In the genomic region with DNA sequence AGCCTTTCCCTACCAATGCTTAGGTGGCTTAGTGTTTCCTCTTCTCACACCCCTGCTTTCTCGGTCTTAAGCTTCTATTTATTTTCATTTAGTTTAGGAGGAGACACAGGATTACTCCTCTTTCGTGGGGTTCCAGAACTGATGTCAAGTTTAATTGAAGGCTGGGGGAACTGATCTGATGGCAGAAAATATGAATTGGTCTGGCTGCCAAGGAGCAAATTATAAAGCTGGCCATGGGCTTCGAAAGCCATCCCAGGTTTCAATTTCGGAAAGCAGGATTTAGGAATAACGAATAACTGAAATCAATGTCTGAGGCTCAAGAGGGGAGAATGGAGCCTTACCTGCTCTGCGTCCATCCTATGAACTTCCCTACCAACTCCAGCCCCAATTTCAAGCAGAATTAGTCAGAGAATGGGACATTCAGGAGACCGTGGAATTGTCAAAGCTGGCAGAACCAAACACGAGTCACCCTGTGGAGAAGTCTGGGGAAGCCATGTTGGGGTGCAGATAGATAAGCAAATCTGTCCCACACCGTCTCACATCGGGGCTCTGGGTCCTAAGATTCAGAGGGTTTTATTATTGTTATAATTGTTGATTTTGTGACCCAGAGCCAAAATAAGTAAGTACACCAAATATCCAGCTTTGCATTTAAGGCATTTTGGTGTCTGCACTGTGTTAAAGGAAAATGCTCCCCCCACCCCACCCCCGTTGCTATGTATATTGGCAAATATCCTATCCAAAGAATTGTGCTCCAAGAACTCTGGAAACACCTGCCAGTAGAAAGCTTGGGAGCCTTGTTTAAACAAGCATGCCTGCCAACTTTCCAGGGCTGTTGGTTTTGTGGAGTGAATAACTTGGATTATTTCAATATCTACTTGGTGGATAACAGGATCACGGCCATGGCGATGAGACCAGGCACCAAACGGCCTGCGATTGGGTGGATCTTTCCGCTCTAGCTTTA, we compare ENCODE assay signal across 11 mouse cellular contexts. TPM values are rescaled to one million over a fixed set of nuclear protein-coding genes. Genes with fewer than 3 reads are reported as not detected.
DNase-seq lines count a peak whose midpoint lies in the region; ATAC-seq and TF ChIP-seq lines count a peak whose summit lies in the region.
"Had no signal": no experiment of that assay in that cellular context is flagged by ENCODE, and none has a peak within 500 bp of the region (broad histone marks: within the 10 kb centered on the region; RNA-seq: fewer than 3 reads in every experiment).

No protein-coding gene starts in this region.

- no peak; the same call in 1 of the 2 replicates for TF ChIP-seq EP300 in liver, postnatal 0 days (IDR thresholded peaks at IDR 0.05; ENCODE audit: low read depth)

- peak; percentile 44; the same call in 1 of the 2 replicates for ATAC-seq in liver, postnatal 0 days
- no peak for ATAC-seq in liver, embryonic 11.5 days (replicated peaks; ENCODE audit: low FRiP score)
- peak; percentile 65; the same call in 1 of the 2 replicates for ATAC-seq in limb, embryonic 14.5 days (ENCODE audit: low FRiP score, low read depth)
- ATAC-seq in stomach, embryonic 16.5 days (ENCODE audit: insufficient read depth, low FRiP score) = peak; percentile 76; the same call in 1 of the 2 replicates
- ATAC-seq in megakaryocyte-erythroid progenitor cell, adult 5-6 weeks (replicated peaks; ENCODE audit: low FRiP score, low TSS enrichment, poor library complexity, severe bottlenecking) = no peak
- ATAC-seq: Patski had no signal

- H3K36me3 ChIP-seq in liver, postnatal 0 days (replicated peaks; ENCODE audit: insufficient read depth, low read length) = no peaks in the 10 kb centered on the region
- no peaks in the 10 kb centered on the region for H3K36me3 ChIP-seq in liver, embryonic 11.5 days (ENCODE audit: control insufficient read depth, insufficient read depth, low read length)
- H3K36me3 ChIP-seq in limb, embryonic 14.5 days (ENCODE audit: control insufficient read depth, insufficient read depth, low read length) = no peaks in the 10 kb centered on the region
- no peaks in the 10 kb centered on the region for H3K36me3 ChIP-seq in stomach, embryonic 16.5 days (ENCODE audit: control insufficient read depth, insufficient read depth, low read length)

- H3K9ac ChIP-seq in liver, postnatal 0 days (replicated peaks) = no peak overlapping the region
- H3K9ac ChIP-seq in liver, embryonic 11.5 days (ENCODE audit: low read depth, low read length) = no peak overlapping the region
- H3K9ac ChIP-seq in limb, embryonic 14.5 days (ENCODE audit: low read depth, low read length, severe bottlenecking) = no peak overlapping the region
- no peak overlapping the region for H3K9ac ChIP-seq in stomach, embryonic 16.5 days (ENCODE audit: low read length)
- H3K9ac ChIP-seq: hindbrain, embryonic 14.5 days had no signal

- TF ChIP-seq POLR2A in cerebellum, adult 2 months (IDR thresholded peaks at IDR 0.05; ENCODE audit: borderline replicate concordance, insufficient read depth, low read length) = no peak
- no peak for TF ChIP-seq POLR2A in limb, embryonic 14.5 days (IDR thresholded peaks at IDR 0.05; ENCODE audit: borderline replicate concordance, extremely low read depth, insufficient read depth, insufficient read length)

- TF ChIP-seq CTCF in cerebellum, adult 2 months (IDR thresholded peaks at IDR 0.05; ENCODE audit: borderline replicate concordance, insufficient read depth, low read depth, low read length) = no peak
- no peak for TF ChIP-seq CTCF in liver, postnatal 0 days (IDR thresholded peaks at IDR 0.05; ENCODE audit: low read depth)

- DNase-seq in cerebellum, postnatal 10 days = peak; percentile 56 to 62
- no peak for DNase-seq in cerebellum, adult 2 months
- peak; percentile 30 for DNase-seq in liver, postnatal 0 days
- no peak for DNase-seq in liver, embryonic 11.5 days (ENCODE audit: low spot score)
- DNase-seq in limb, embryonic 14.5 days (ENCODE audit: low spot score) = peak; percentile 90
- no peak for DNase-seq in adrenal gland, postnatal 4 days (ENCODE audit: low spot score in 2 of 2)

- H3K4me3 ChIP-seq in cerebellum, adult 2 months (replicated peaks; ENCODE audit: insufficient read depth, low read depth, low read length) = no peak overlapping the region
- H3K4me3 ChIP-seq in liver, postnatal 0 days (ENCODE audit: low read depth, low read length) = no peak overlapping the region
- no peak overlapping the region for H3K4me3 ChIP-seq in liver, embryonic 11.5 days (ENCODE audit: low read depth, low read length)
- H3K4me3 ChIP-seq in limb, embryonic 14.5 days (replicated peaks; ENCODE audit: low read length) = no peak overlapping the region
- no peak overlapping the region for H3K4me3 ChIP-seq in stomach, embryonic 16.5 days (replicated peaks; ENCODE audit: low read length)
- H3K4me3 ChIP-seq: erythroblast, embryonic 14.5 days had no signal

- WGBS in cerebellum, adult 2 months = 9% methylated on average over 16 of the region's 16 CpGs
- WGBS in liver, postnatal 0 days (ENCODE audit: insufficient replicate concordance) = 77% methylated on average over 16 of the region's 16 CpGs
- whole genome bisulfite sequencing in liver, embryonic 11.5 days = 87% methylated on average over 16 of the region's 16 CpGs
- 69% methylated on average over 16 of the region's 16 CpGs for WGBS in limb, embryonic 14.5 days
- WGBS in stomach, embryonic 16.5 days = 57% methylated on average over 16 of the region's 16 CpGs

- no peaks in the 10 kb centered on the region for H3K9me3 ChIP-seq in liver, postnatal 0 days (ENCODE audit: low read length)
- no peaks in the 10 kb centered on the region for H3K9me3 ChIP-seq in liver, embryonic 11.5 days (ENCODE audit: control insufficient read depth, low read length)
- no peaks in the 10 kb centered on the region for H3K9me3 ChIP-seq in limb, embryonic 14.5 days (ENCODE audit: control insufficient read depth, low read length)
- H3K9me3 ChIP-seq in stomach, embryonic 16.5 days (replicated peaks; ENCODE audit: control insufficient read depth, low read length) = no peaks in the 10 kb centered on the region

- H3K27me3 ChIP-seq in cerebellum, adult 2 months (ENCODE audit: control insufficient read depth, insufficient read depth, low read length) = no peaks in the 10 kb centered on the region; the same call in 1 of the 2 replicates
- H3K27me3 ChIP-seq in liver, postnatal 0 days (ENCODE audit: insufficient read depth, low read length) = peaks cover 4% of the 10 kb centered on the region; the same call in 1 of the 2 replicates
- no peaks in the 10 kb centered on the region for H3K27me3 ChIP-seq in liver, embryonic 11.5 days (replicated peaks; ENCODE audit: control insufficient read depth, insufficient read depth, low read length)
- no peaks in the 10 kb centered on the region for H3K27me3 ChIP-seq in limb, embryonic 14.5 days (ENCODE audit: control insufficient read depth, insufficient read depth, low read length)
- H3K27me3 ChIP-seq in stomach, embryonic 16.5 days (ENCODE audit: control insufficient read depth, insufficient read depth, low read length) = no peaks in the 10 kb centered on the region
- H3K27me3 ChIP-seq: Patski had no signal

- no peaks in the 10 kb centered on the region; the same call in 1 of the 2 replicates for H3K4me1 ChIP-seq in cerebellum, adult 2 months (ENCODE audit: control insufficient read depth, insufficient read depth, low read length)
- H3K4me1 ChIP-seq in liver, postnatal 0 days (ENCODE audit: insufficient read depth) = peaks cover 3% of the 10 kb centered on the region; the same call in 1 of the 2 replicates
- no peaks in the 10 kb centered on the region for H3K4me1 ChIP-seq in liver, embryonic 11.5 days (replicated peaks; ENCODE audit: control insufficient read depth, insufficient read depth, low read length)
- H3K4me1 ChIP-seq in limb, embryonic 14.5 days (ENCODE audit: control insufficient read depth, insufficient read depth, low read length) = peaks cover 20% of the 10 kb centered on the region
- H3K4me1 ChIP-seq in stomach, embryonic 16.5 days (ENCODE audit: control insufficient read depth, insufficient read depth, low read length) = peaks cover 17% of the 10 kb centered on the region

- H3K27ac ChIP-seq in cerebellum, adult 2 months (ENCODE audit: insufficient read depth, low read length) = no peak overlapping the region
- no peak overlapping the region for H3K27ac ChIP-seq in liver, postnatal 0 days (ENCODE audit: low read depth)
- no peak overlapping the region for H3K27ac ChIP-seq in liver, embryonic 11.5 days (ENCODE audit: low read depth, low read length)
- peak overlapping the region; percentile 61 for H3K27ac ChIP-seq in limb, embryonic 14.5 days (replicated peaks; ENCODE audit: low read depth, low read length)
- peak overlapping the region; percentile 72 for H3K27ac ChIP-seq in stomach, embryonic 16.5 days (ENCODE audit: low read length)
- H3K27ac ChIP-seq: hindbrain, embryonic 14.5 days had no signal

- H3K4me2 ChIP-seq in liver, postnatal 0 days (ENCODE audit: low read depth, low read length) = no peak overlapping the region
- no peak overlapping the region for H3K4me2 ChIP-seq in liver, embryonic 11.5 days
- no peak overlapping the region for H3K4me2 ChIP-seq in limb, embryonic 14.5 days (replicated peaks; ENCODE audit: low read depth, low read length, severe bottlenecking)
- H3K4me2 ChIP-seq in stomach, embryonic 16.5 days (ENCODE audit: low read depth, low read length) = no peak overlapping the region
- H3K4me2 ChIP-seq: hindbrain, embryonic 14.5 days had no signal

RNA-seq across cellular contexts. Expression of a gene that starts 56.5 kb away (rescaled TPM):
- polyA plus RNA-seq in cerebellum, adult 2 months (2012; rRNA removed) = 7.6 and 8.1 TPM in 2 replicates
- 5.2 and 5.6 TPM in 2 replicates for polyA plus RNA-seq in liver, postnatal 0 days (2015; fragmentation: Nextera tagmentation; extraction: Ambion mirVana)
- 9.5 and 10.5 TPM in 2 replicates for polyA plus RNA-seq in liver, embryonic 11.5 days (2014; fragmentation: Nextera tagmentation; extraction: Ambion mirVana)
- 58.8 and 73.8 TPM in 2 replicates for polyA plus RNA-seq in limb, embryonic 14.5 days (2012; rRNA removed)
- 67.2 and 71.5 TPM in 2 replicates for polyA plus RNA-seq in limb, embryonic 14.5 days (2014; fragmentation: Nextera tagmentation; extraction: Ambion mirVana)
- 33.8 and 35.1 TPM in 2 replicates for polyA plus RNA-seq in stomach, embryonic 16.5 days (2015; fragmentation: Nextera tagmentation; extraction: Ambion mirVana)
- 5.9 and 9.5 TPM in 2 replicates for total RNA-seq in megakaryocyte-erythroid progenitor cell, adult 5-6 weeks (2014; fragmentation: Nextera tagmentation)
- 7.0 and 12.4 TPM in 2 replicates for total RNA-seq in megakaryocyte-erythroid progenitor cell, adult 5-6 weeks (2017)
- total RNA-seq in adrenal gland, postnatal 4 days (2021) = 10 to 100 TPM; 71.8 to 72.1 TPM

Comparison
In these comparisons a context has a peak if more than half of its experiments do, and no peak if none do; other contexts are left out.
1. DNase-seq: peak in cerebellum, postnatal 10 days (2 of 2), liver, postnatal 0 days (single experiment) and limb, embryonic 14.5 days (single experiment); none in cerebellum, adult 2 months (0 of 2), liver, embryonic 11.5 days (single experiment) and adrenal gland, postnatal 4 days (0 of 2).
2. ATAC-seq: peak in liver, postnatal 0 days (single experiment), limb, embryonic 14.5 days (single experiment) and stomach, embryonic 16.5 days (single experiment); none in liver, embryonic 11.5 days (single experiment) and megakaryocyte-erythroid progenitor cell, adult 5-6 weeks (single experiment).
3. H3K27ac ChIP-seq: peak in limb, embryonic 14.5 days (single experiment) and stomach, embryonic 16.5 days (single experiment); none in cerebellum, adult 2 months (single experiment), liver, postnatal 0 days (single experiment) and liver, embryonic 11.5 days (single experiment).